Mouse (Mus musculus) frontal cortex, postnatal 25 days (tissue): ENCODE measurements around the gene Alkbh1.

Experiments used
- DNase-seq, 2 experiments: peaks; one replicate each; pipeline ENCODE4 v3.0.0; 2022; ENCODE audit warnings: low spot score in 2 of 2

Alkbh1 gene

DNA sequence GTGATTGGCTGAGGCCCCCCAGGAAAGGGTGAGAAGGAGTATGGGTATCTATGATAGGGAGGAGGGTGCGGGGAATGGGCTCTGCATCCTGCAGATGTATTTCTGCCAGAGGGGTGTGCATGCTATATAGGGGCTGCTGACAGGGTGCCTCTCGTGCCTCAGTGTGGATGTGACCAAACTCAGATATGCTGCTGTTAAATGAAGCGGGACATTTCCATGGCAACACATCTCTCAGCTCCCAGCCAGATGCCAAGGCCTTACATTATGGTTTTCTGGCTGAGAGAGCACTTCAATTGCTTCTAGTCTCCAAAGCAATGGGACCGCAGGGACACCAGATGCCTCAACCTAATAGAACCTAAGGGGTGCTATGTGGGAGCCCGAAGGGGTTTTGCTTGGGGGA is 24.9 kb downstream of the Alkbh1 start:
- DNase-seq: no peak

DNA sequence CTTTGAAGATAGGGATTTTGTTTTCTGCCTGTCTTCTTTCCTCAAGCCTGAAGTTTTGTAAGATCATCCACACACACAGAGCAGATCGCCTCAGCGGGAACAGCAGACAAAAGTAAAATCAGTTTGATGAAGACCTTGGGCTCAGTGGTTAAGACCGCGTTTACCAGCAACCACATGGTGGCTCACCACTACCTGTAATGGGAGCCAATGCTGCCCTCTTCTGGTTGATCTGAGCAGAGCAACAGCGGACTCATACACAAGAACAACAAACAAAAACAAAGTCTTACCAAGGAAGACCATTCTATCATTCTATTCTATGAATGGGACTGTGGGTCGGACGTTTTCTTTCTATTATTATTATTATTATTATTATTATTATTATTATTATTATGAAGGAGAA is 27.1 kb downstream of the Alkbh1 start:
- peak in 1 of 2 experiments; percentile 18 for DNase-seq

DNA sequence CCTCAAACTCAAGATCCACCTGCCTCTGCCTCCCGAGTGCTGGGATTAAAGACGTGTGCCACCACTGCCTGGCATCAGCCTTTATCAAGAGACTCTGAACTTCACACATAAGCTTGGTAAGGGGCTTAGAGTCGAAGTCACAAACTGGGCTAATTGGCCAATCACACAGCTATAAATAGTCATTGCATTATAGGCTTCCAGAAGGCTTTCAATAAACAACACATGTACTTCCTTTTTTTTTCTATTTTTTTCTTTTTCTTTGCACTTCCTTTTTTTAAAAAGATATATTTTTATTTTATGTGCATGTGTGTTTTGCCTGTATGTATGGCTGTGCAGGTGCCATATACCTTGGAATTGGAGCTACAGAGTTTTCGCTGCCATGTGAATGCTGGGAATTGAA is 28.5 kb downstream of the Alkbh1 start:
- no peak for DNase-seq

DNA sequence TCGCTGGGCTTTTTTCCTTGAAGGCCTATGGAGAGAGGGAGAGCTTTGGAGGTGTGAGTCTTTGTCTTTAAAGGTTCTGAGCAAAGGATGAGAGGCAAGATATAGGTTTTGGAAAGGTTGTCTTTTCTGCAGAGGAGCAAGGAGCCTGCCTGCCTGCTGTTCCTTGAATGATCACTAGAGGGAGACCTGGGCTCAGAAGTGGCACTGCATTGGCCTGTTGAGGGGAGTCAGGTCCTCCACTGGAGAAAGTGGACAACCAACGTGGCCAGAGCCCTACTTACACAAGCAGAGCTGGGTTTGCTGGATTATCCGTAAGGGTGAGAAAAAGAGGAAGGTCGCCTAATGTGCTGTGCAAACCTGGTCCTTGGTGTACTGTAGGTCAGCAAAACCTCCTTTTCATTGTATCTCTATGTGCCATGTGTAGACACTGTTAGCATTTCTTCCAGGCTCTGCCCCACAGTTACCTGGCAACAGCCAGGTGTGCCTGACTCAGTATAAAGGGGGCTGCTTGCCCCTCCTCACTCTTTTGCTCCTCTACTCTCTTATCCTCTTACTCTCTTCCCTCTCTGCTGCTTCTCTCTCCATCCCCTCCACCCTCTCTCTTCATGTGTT is 30.5 kb downstream of the Alkbh1 start:
- peak; percentile 55 to 69 for DNase-seq

DNA sequence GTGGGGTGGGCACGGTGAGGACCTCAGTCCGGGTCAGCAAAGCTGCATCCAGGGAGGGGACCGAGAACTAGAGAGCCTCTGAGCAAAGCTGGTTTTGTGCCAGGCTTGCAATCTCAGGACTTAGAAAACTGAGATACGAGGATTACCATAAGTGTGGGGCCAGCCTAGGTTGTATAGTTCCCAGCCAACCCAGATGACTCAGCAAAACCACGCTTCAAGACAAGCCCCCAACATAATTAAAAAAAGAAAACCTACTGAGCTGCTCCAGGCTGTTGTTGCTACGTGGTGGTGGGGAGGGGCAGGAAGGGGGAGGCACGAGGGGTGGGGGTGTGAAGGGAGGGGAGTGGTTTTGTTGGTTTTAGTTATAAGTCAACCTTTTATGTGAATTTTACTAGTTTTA is 32.8 kb downstream of the Alkbh1 start:
- DNase-seq: no peak

DNA sequence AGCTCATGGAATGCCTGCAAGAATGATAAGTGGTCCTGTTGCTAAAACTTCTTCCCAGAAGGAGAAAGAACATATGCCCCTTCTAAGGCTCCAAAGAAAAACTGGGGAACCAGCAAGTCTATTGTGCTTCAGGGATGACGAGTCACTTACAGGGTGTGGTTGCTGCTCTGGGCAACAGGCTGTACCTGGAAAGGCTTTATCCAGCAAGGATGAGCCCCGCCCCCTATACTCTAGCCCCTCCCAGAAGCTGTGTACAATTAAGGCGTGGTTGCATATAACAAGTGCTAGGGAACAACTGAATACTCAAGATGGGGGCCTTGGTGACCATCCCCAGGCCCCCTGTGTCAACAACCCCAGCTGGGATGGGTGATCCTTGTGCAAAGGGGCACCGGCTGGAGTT is 34.7 kb downstream of the Alkbh1 start:
- DNase-seq: no peak

DNA sequence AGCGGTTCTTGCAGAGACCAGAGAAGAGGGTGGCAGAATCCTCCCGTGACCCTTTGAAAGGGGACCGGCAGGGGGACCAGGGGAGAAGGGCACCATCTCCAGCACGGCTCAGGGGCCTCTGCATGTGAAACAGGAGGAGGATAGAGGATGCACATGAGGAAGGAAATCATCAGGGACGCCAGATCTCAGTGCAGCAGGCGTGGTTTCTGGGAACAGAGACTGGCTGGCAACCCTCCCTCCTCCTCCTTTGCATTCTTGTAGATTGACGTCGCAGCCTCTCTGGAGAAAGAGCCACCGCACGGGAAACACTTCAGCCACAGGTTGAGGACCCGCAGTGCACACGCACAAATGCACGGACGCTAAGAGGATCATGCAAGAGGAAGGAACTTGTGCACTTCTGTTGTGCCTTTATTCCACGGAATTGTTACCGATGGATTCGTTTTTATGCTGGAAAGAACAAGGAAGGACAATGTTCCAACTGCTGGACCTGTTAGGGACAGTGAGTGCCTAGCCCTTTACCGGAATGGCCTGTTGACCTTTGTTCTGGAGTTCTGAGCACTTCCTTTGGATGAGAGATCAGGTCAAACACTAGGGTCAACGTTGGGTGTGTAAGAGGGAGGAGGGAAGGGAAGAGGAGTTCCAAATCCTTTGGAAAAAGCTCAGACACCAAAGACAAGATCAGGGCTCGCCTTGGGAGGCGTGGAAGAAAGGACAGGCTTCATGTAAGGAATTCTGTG is 35.8 kb downstream of the Alkbh1 start:
- DNase-seq: no peak

DNA sequence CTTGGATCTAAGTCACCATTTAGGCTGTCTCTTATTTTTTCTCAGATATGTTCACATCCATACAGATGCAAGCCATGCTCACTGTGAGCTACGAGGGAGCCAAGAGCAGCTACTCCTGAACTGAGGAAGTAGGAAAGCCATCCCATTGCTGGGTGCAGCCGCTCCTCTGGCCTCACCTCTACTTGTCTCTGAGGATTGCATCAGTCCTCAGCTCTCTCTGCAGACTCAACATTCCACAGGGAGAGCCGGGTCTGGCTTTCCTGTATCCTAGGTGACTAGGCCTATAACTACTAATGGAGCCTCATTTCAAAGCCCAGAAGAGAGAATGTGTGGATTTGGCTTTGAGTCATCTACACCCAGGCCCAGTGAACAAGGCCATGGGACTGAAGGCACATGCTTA is 38.1 kb downstream of the Alkbh1 start:
- no peak for DNase-seq

DNA sequence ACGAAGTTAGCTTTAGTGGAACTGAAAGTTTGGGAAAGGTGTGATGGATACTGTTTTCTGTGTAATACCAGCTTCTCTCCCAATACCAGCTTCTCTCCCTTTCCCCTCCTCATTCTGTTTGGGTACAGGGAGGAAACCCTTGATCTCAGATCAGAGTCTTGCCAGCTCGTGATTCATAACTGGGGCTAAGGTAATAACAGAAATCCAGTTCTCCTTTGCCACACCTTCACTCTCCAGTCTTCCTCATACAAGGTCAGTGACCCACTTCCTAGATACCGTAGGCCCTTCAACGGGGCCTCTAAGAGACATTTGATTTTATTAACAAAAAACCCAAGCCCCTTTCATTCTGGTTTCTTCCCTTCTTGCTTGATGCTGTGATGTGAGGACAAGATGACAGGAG is 38.7 kb downstream of the Alkbh1 start:
- no peak for DNase-seq

DNA sequence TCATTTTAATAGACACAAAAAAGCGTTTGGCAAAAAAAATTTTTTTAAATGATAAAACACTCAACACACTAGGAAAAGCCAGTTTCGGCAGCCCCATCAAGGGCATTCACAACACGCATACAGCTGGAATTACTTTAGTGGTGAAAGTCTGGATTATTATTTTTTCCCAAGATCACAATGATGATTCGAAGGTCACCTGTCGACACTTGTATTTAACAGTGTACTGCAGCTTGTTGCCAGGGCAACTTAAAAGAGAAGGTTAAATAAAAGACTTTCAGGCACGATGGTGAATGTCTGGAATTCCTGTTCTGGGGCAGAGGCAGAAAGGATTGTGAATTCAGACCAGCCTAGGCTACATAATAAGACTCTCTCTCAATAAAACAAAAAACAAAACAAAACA is 41.9 kb downstream of the Alkbh1 start:
- no peak for DNase-seq

DNA sequence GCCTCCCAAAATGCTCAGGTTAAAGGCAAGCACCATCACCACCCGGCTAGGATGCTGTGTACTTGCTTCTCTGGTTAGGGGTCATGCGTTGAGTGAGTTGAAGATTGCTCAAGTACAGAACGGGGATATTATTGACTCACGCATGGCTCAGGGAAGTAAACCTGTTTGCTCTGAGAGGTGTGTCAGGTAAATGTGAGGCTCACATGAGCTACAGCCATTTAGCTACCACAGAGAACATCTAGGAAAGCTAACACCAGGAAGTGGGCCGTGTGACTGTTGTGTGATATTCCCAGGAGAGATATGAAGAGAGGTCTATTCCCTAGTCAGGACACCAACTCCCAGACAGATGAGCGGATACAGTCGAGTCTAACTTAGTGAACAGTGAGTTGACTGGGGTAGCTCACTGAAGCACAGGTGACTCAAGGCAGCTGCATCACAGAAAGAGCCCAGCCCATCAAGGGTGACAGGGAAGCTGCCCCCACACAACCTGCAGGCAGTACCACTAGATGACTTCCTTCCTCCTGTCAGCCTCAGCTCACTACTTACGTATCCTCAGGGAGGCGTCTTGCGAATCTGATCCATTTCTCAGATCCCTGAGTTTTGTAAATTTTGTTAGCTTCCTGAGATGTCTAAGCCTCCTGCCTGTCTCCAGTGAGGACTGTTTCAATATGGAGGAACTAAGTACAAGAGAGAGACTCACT is 44.5 kb downstream of the Alkbh1 start:
- DNase-seq: no peak

DNA sequence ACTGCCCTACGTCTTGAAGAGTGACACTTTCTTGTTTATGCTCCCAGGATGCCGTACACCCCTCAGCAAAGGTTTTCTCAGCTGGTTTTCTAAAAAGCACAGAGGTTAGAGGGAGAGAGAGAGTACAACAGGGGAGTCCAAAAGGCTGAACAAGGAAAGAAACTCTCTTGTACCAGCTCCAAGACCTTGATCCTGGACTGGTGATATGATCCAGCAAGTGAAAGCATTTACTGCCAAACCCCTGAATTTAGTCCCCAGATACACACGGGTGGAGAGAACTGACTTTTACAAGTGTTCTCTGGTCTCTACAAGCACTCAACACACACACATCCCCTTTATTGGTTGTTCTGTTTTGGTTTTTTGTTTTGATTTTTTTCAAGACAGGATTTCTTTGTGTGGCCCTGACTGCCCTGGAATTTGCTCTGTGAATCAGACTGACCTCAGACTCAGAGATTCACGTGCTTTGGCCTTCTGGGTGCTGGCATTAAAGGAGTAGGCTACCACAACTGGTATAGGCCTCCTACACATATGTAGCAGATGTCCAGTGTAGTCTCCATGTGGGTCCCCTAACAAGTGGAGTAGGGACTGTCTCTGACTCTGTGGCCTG is 45.9 kb downstream of the Alkbh1 start:
- DNase-seq: no peak

DNA sequence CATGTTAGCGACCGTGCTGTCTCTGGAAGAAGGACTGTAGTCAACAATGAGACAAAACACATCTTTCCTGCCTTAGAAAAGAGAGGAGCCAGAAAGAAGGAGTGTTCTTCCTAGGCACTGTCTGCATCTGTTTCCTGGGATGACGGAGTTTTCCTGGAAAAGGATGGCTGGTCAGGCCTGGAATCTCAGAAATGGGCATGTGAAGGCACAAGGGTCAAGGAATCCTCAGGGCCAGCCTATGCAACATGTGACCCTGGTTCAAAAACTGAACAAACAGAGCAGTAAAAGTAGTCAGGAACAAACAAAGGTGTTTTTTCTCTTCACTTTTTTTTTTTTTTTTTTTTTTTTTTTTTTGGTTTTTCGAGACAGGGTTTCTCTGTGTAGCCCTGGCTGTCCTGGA is 46.7 kb downstream of the Alkbh1 start:
- DNase-seq: no peak

DNA sequence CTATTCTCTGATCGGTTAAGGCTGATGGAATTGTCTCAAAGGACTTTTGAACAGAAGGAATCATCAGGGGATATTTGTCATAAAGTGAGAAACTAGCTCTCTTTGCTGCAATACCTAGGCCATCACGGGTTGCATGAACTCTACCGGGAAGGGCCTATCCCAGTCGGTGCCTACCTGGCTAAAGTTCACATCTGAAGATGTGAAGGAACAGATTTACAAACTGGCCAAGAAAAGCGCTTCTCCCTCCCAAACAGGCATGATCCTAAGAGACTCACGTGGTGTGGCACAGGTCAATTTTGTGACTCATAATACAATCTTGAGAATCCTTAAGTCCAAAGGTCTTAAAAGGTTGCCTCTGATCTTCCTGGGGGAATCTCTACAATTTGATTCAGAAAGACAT is 49.5 kb downstream of the Alkbh1 start:
- no peak for DNase-seq

DNA sequence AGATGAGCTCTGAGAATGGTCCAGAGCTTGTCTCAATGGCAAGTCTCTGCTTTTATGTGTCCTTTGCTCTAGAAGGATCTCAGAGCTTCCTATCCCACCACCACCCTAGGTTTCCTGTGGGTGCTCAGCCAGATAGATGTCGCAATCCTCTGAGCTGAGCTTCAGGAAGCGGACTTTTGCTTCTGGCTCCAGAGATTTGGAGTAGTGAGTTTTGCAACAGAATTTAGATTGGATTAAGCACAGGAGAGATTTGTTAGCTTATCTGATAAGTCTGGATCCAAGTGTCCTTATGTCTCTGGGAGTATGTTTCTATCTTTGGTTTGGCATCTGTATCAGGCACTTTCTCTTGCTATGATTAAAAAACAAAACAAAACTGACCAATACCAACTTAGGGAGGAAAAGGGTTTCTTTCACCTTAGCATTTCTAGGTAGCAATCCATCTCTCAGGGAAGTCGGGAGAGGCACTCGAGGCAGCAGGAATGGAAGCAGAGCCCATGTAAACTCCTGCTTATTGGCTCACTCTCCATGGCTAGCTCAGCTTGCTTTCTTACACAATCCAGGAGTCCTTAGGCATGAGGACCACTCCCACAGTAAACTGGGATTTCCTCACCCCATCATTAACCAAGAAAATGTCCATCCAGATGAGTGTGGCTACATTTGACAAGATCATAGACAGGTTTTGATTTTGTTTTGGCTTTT is 50.2 kb downstream of the Alkbh1 start:
- no peak for DNase-seq

DNA sequence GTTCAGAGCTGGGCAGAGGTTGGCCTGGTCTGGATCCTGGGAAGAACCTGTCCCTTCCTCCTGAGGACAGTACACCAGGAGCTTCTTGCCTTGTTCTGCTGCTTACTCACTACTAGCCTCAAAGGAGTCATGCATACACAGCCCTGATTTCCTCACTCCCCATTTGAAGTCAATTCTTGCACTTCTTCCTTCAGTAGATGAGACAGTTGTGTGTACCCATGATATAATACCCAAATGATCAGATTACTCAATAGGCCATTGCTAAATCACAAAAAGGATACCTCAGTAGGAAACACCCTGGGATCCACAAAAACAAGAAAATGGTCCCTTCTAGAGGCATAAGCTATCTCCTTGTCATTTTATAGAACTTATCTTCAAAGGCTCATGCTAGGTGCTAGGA is 52.5 kb downstream of the Alkbh1 start:
- no peak for DNase-seq

DNA sequence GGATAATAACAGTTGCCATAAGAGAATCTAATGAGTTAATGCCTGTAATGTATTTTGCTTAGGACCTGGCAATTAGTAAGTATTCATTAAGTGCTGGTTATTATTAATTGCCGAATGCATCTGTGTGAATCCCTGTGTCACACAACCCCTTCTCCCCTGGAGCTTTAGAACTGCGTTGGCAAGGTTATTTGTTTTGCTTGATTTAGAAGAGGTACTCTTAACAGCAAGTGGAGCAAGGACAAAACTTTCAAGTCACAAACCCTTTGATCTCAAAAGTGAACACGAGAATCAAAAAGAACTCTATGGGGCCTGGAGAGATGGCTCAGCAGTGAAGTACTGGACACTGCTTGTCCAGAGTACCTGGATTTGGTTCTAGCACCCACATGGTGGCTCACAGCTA is 54.6 kb downstream of the Alkbh1 start:
- no peak for DNase-seq

DNA sequence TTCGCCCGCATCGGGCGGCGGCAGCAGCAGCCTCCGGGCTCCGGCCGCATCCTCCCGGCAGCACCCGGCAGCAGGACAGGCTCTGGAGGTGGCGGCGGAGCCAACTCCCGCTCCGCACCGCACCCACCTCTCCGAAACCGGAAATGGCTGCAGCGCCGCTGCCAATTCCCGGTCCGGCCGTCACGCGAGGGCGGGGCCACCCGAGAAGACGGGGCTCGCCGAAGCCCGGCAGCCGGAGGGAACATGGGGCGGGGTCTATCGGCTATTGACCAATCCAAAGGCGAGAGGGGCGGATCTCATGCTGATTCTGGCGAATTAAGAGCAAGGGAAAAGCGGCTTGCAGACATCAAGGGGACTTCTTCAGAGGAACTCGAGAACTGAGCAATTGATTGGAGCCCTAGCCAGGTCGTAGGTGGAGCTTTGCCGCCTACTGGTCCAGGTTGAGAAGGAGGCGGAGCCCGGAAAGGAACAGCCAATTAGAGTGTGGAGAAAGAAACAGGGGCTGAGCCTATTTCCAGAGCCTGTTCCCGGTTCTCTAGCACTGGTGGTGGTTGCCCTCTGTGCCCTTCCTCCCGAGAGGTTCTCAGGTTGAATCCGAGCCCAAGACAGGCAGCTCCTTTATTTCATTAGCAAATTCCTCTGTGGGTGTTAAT is 55.6 kb downstream of the Alkbh1 start, which contains the start of gene Sptlc2:
Sptlc2 (minus strand) TSS at position 234 of the 653 bp plus-strand sequence.
- peak; percentile 96 to 99 for DNase-seq

DNA sequence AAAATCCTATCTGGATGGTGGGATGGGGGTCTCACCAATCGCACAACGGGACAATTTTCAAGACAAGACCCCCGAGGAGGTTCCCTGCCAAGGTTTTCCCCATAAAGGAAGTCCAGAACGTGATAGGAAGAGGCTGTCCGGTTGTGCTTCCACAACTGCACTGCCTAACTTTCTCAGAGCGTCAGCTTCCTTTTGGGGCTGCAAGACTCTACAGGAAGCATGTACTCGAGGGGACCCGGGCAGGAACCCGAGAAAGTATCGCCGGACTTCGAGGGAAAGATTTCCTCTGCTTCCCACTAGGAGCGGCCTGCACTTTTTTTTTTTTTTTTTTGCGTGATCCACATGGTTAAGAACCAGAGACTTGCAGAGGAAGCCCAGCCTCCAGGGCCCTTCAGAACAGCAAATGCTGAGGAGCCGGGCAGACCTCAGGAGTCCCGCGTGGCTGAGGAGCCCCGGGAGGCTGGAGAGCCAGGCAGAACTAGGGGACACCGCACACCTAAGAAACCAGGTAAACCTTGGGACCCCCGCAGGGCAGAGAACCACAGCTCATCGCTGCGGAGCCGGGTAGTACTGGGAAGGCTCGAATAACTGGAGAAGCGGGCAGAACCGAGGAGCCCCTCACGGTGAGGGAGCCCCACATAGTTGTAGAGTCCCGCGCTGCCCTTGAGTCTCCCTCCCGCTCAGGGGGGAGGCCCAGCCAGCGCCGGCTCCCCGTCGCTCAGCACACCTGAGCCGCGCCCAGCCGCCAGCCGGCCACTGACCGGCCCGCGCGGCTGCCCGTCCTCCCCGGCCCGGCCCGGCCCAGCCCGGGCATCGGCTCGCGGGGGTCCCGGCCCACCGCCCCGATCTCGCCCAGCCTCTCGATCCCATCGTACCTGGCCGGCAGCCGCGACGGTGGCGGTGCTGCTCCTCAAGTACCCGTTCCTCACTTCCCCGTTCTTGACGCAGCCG is 56.4 kb downstream of the Alkbh1 start:
- DNase-seq: peak; percentile 22 to 24

DNA sequence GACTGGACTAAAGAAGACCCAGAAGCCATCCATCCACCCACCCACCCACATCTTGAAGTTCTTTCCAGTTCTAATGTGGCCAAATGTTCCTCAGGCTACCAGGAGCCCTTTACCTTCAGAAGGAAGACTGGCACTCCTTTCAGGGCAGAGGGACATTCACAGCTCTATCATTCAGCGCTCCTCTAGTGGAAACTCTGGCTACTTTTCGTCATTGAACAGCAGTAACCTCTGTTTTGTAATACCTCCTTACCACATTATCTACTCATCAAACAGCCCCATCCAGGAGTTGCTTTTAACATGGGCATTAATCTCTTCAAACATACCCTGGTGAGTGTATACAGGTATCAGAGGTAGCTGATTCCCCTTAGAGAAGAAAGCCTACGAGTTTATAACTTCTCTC is 58.8 kb downstream of the Alkbh1 start:
- DNase-seq: no peak

DNA sequence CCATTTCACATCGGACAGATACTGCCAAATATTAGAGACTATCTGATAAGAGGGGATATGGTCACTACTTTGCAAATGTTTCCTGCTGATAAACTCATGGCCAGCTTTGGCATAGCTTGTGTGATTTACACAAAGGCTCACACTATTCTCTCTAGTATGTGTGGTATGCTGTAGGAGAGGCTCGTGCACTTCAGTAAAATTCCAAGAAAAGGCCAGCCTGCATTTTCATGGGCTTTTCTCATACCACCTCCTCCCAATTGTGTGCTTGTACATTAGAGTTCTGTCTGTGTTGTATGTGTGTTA is 62.5 kb downstream of the Alkbh1 start:
- DNase-seq: no peak
